Mouse (Mus musculus) CD4-positive naive resting alpha-beta T cell, adult 76 days (primary cell): ENCODE measurements around the gene P4htm. TPM values are rescaled to one million over a fixed set of nuclear protein-coding genes. Genes with fewer than 3 reads are reported as not detected.

Experiments
- total RNA-seq: library from RNA; stranded (reverse); gene quantifications from one replicate; pipeline ENCODE4 v1.2.4, GENCODE M21; 2023

Gene P4htm
- 11.1 TPM for total RNA-seq

GRCm38 (mm10) chr9:108596998-108597764, at the start of gene P4htm:
P4htm (minus strand) TSS chr9:108597667.

GRCm38 (mm10) chr9:108578545-108579343, 18.7 kb downstream of the P4htm start, which contains the start of gene Wdr6:
Wdr6 (minus strand) TSS chr9:108578739.

GRCm38 (mm10) chr9:108569381-108570206, 27.9 kb downstream of the P4htm start, which contains the start of gene Dalrd3:
Dalrd3 (plus strand) TSS chr9:108569886.

GRCm38 (mm10) chr9:108566815-108567776, 30.4 kb downstream of the P4htm start, which contains the start of gene Ndufaf3:
Ndufaf3 (minus strand) TSS chr9:108567434.

GRCm38 (mm10) chr9:108560227-108560841, 37.1 kb downstream of the P4htm start, which contains the start of gene Impdh2:
Impdh2 (plus strand) TSS chr9:108560286.

Other genes with a start within 250 kb of the P4htm start
- 142 TPM for gene Usp4, start 249.8 kb downstream of the P4htm start, total RNA-seq
- gene 1700102P08Rik, start 204.9 kb downstream of the P4htm start, total RNA-seq = 4.2 TPM
- gene Ccdc36, start 169.2 kb downstream of the P4htm start, total RNA-seq = not detected
- not detected for gene BC048562, start 161.2 kb downstream of the P4htm start, total RNA-seq
- gene Ccdc71, start 137.1 kb downstream of the P4htm start, total RNA-seq = 24.7 TPM
- 5.7 TPM for gene Klhdc8b, start 136.1 kb downstream of the P4htm start, total RNA-seq
- 0.59 TPM for gene Lamb2, start 117.9 kb downstream of the P4htm start, total RNA-seq
- 325 TPM for gene Usp19, start 107.1 kb downstream of the P4htm start, total RNA-seq
- 200 TPM for gene Qars, start 90.0 kb downstream of the P4htm start, total RNA-seq
- 248 TPM for gene Qrich1, start 80.9 kb downstream of the P4htm start, total RNA-seq
- gene Impdh2, start 37.4 kb downstream of the P4htm start, total RNA-seq = 155 TPM
- 24.1 TPM for gene Ndufaf3, start 30.2 kb downstream of the P4htm start, total RNA-seq
- gene Dalrd3, start 27.8 kb downstream of the P4htm start, total RNA-seq = 51.5 TPM
- 26.5 TPM for gene Wdr6, start 18.9 kb downstream of the P4htm start, total RNA-seq
- gene Arih2, start 51.7 kb upstream of the P4htm start, total RNA-seq = 191 TPM
- gene Slc25a20, start 64.4 kb upstream of the P4htm start, total RNA-seq = 19.5 TPM
- gene Prkar2a, start 91.6 kb upstream of the P4htm start, total RNA-seq = 9.5 TPM
- 82.4 TPM for gene Ip6k2, start 186.1 kb upstream of the P4htm start, total RNA-seq
- gene Nckipsd, start 210.7 kb upstream of the P4htm start, total RNA-seq = 14.3 TPM
- 0.26 TPM for gene Celsr3, start 228.7 kb upstream of the P4htm start, total RNA-seq